ENCODE assay signal across 23 mouse cellular contexts in the genomic region with DNA sequence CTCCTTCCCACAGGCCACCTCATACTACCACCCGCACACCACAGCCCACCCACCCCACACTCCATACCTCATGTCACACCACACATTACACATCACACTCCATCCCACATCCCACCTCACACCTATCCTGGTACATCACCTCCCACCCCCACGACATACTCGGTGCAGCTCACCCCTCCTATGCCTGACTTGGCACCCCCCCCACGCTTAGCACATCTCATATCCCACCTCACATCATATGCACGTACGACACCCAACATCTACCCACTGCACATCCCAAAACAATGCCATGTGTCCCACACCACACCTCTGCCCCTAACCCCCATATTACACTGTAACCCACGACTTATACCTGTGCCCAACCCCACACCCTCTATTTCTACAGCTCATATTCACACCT.
"Had no signal": no experiment of that assay in that cellular context is flagged by ENCODE, and none has a peak within 500 bp of the region (broad histone marks: within the 10 kb centered on the region; RNA-seq: fewer than 3 reads in every experiment).

No protein-coding gene starts in this region.

- H3K27ac ChIP-seq: kidney, postnatal 0 days; layer of hippocampus, adult 2 months; limb, embryonic 13.5 days; liver, embryonic 14.5 days; neural tube, embryonic 12.5 days; neural tube, embryonic 15.5 days had no signal

- DNase-seq: kidney, adult 2 months; kidney, postnatal 25 days; layer of hippocampus, adult 9-11 months; liver, postnatal 0 days; lung, embryonic 14.5 days; lung, postnatal 10 days; lung, postnatal 36 days; retina, postnatal 1 day; right cerebral cortex, postnatal 25 days; spleen, adult 18-20 months; thymus, adult 2 months; thymus, postnatal 14 days; thymus, postnatal 4 days had no signal

- H3K9me3 ChIP-seq: limb, embryonic 10.5 days; limb, embryonic 13.5 days; midbrain, embryonic 10.5 days; midbrain, embryonic 15.5 days; neural tube, embryonic 12.5 days; neural tube, embryonic 15.5 days had no signal

- ATAC-seq: intestine, postnatal 0 days; liver, postnatal 0 days had no signal

- H3K27me3 ChIP-seq: midbrain, embryonic 15.5 days had no signal

- H3K9ac ChIP-seq: limb, embryonic 13.5 days; liver, embryonic 14.5 days; liver, postnatal 0 days; lung, embryonic 14.5 days; midbrain, embryonic 15.5 days; neural tube, embryonic 12.5 days; neural tube, embryonic 15.5 days had no signal

- H3K4me3 ChIP-seq: layer of hippocampus, adult 2 months; limb, embryonic 10.5 days; limb, embryonic 13.5 days; midbrain, embryonic 10.5 days; midbrain, embryonic 15.5 days; neural tube, embryonic 12.5 days; neural tube, embryonic 15.5 days had no signal

- H3K36me3 ChIP-seq: limb, embryonic 10.5 days; limb, embryonic 13.5 days; midbrain, embryonic 10.5 days; midbrain, embryonic 15.5 days; neural tube, embryonic 12.5 days; neural tube, embryonic 15.5 days had no signal

- H3K4me2 ChIP-seq: limb, embryonic 13.5 days; lung, embryonic 14.5 days; midbrain, embryonic 15.5 days; neural tube, embryonic 12.5 days; neural tube, embryonic 15.5 days had no signal
